Mouse (Mus musculus): ENCODE measurements at regions not wholly inside any gene's neighbourhood (a gene's known extent, or its start where the extent isn't known, plus 50 kb on each side); places are given as distances from the start of the nearest gene placed in this dataset.

GRCm38 (mm10) chr4:142927328-142928108 lies 285.3 kb downstream of the Prdm2 start:
- no peak for DNase-seq (ENCODE audit: low read depth, low spot score)
- H3K27me3 ChIP-seq (ENCODE audit: control insufficient read depth, insufficient read depth, low read length, poor library complexity, severe bottlenecking): no peaks in the 10 kb centered on the region
- H3K36me3 ChIP-seq (ENCODE audit: control insufficient read depth, insufficient read depth, low read length, poor library complexity, severe bottlenecking): no peaks in the 10 kb centered on the region

- no peak for DNase-seq (ENCODE audit: low read depth, low spot score)
- Histone ChIP-seq H3K36me3 (ENCODE audit: control insufficient read depth, insufficient read depth, low read length, poor library complexity, severe bottlenecking) (no peaks in the 10 kb centered on the region), H3K27me3 (ENCODE audit: control insufficient read depth, insufficient read depth, low read length, poor library complexity, severe bottlenecking) (no peaks in the 10 kb centered on the region)
These were observed 287.7 kb downstream of the Prdm2 start for GRCm38 (mm10) chr4:142925111-142925510.

GRCm38 (mm10) chr4:142909355-142909947 lies 303.3 kb downstream of the Prdm2 start:
- no peak for DNase-seq (ENCODE audit: low read depth, low spot score)
- H3K27me3 ChIP-seq (ENCODE audit: control insufficient read depth, insufficient read depth, low read length, poor library complexity, severe bottlenecking): no peaks in the 10 kb centered on the region
- no peaks in the 10 kb centered on the region for H3K36me3 ChIP-seq (ENCODE audit: control insufficient read depth, insufficient read depth, low read length, poor library complexity, severe bottlenecking)

- DNase-seq (ENCODE audit: low read depth, low spot score): no peak
- Histone ChIP-seq H3K36me3 (ENCODE audit: control insufficient read depth, insufficient read depth, low read length, poor library complexity, severe bottlenecking) (no peaks in the 10 kb centered on the region), H3K27me3 (ENCODE audit: control insufficient read depth, insufficient read depth, low read length, poor library complexity, severe bottlenecking) (no peaks in the 10 kb centered on the region)
These were observed 304.0 kb downstream of the Prdm2 start for GRCm38 (mm10) chr4:142908782-142909181.

GRCm38 (mm10) chr4:142903356-142904032 lies 309.3 kb downstream of the Prdm2 start:
- DNase-seq (ENCODE audit: low read depth, low spot score): no peak
- H3K27me3 ChIP-seq (ENCODE audit: control insufficient read depth, insufficient read depth, low read length, poor library complexity, severe bottlenecking): no peaks in the 10 kb centered on the region
- H3K36me3 ChIP-seq (ENCODE audit: control insufficient read depth, insufficient read depth, low read length, poor library complexity, severe bottlenecking): no peaks in the 10 kb centered on the region

GRCm38 (mm10) chr4:142900792-142901191 lies 312.0 kb downstream of the Prdm2 start:
- no peaks in the 10 kb centered on the region for H3K27me3 ChIP-seq (ENCODE audit: control insufficient read depth, insufficient read depth, low read length, poor library complexity, severe bottlenecking)
- DNase-seq (ENCODE audit: low read depth, low spot score): no peak

GRCm38 (mm10) chr4:142898994-142899393 lies 313.8 kb downstream of the Prdm2 start:
- Histone ChIP-seq H3K27me3 (ENCODE audit: control insufficient read depth, insufficient read depth, low read length, poor library complexity, severe bottlenecking) (no peaks in the 10 kb centered on the region), H3K36me3 (ENCODE audit: control insufficient read depth, insufficient read depth, low read length, poor library complexity, severe bottlenecking) (no peaks in the 10 kb centered on the region)
- DNase-seq (ENCODE audit: low read depth, low spot score): no peak

More at GRCm38 (mm10) chr4:142900792-142901191, 312.0 kb downstream of the Prdm2 start:
- no peaks in the 10 kb centered on the region for H3K36me3 ChIP-seq (ENCODE audit: control insufficient read depth, insufficient read depth, low read length, poor library complexity, severe bottlenecking)

- H3K27me3 ChIP-seq (ENCODE audit: control insufficient read depth, insufficient read depth, low read length, poor library complexity, severe bottlenecking): no peaks in the 10 kb centered on the region
- no peak for DNase-seq (ENCODE audit: low read depth, low spot score)
- H3K36me3 ChIP-seq (ENCODE audit: control insufficient read depth, insufficient read depth, low read length, poor library complexity, severe bottlenecking): no peaks in the 10 kb centered on the region
These were observed 322.1 kb downstream of the Prdm2 start for GRCm38 (mm10) chr4:142890711-142891110.

GRCm38 (mm10) chr4:142888891-142889290 lies 323.9 kb downstream of the Prdm2 start:
- Histone ChIP-seq H3K36me3 (ENCODE audit: control insufficient read depth, insufficient read depth, low read length, poor library complexity, severe bottlenecking) (no peaks in the 10 kb centered on the region), H3K27me3 (ENCODE audit: control insufficient read depth, insufficient read depth, low read length, poor library complexity, severe bottlenecking) (no peaks in the 10 kb centered on the region)
- no peak for DNase-seq (ENCODE audit: low read depth, low spot score)

GRCm38 (mm10) chr4:142887876-142888275 lies 324.9 kb downstream of the Prdm2 start:
- Histone ChIP-seq H3K27me3 (ENCODE audit: control insufficient read depth, insufficient read depth, low read length, poor library complexity, severe bottlenecking) (no peaks in the 10 kb centered on the region), H3K36me3 (ENCODE audit: control insufficient read depth, insufficient read depth, low read length, poor library complexity, severe bottlenecking) (no peaks in the 10 kb centered on the region)
- no peak for DNase-seq (ENCODE audit: low read depth, low spot score)

GRCm38 (mm10) chr4:142880323-142880759 lies 332.5 kb downstream of the Prdm2 start:
- Histone ChIP-seq H3K36me3 (ENCODE audit: control insufficient read depth, insufficient read depth, low read length, poor library complexity, severe bottlenecking) (no peaks in the 10 kb centered on the region), H3K27me3 (ENCODE audit: control insufficient read depth, insufficient read depth, low read length, poor library complexity, severe bottlenecking) (no peaks in the 10 kb centered on the region)
- DNase-seq (ENCODE audit: low read depth, low spot score): no peak

- no peak for DNase-seq (ENCODE audit: low read depth, low spot score)
- Histone ChIP-seq H3K27me3 (ENCODE audit: control insufficient read depth, insufficient read depth, low read length, poor library complexity, severe bottlenecking) (no peaks in the 10 kb centered on the region), H3K36me3 (ENCODE audit: control insufficient read depth, insufficient read depth, low read length, poor library complexity, severe bottlenecking) (no peaks in the 10 kb centered on the region)
These were observed 336.6 kb downstream of the Prdm2 start for GRCm38 (mm10) chr4:142876151-142876550.

GRCm38 (mm10) chr4:142875105-142875504 lies 337.7 kb downstream of the Prdm2 start:
- no peak for DNase-seq (ENCODE audit: low read depth, low spot score)
- Histone ChIP-seq H3K27me3 (ENCODE audit: control insufficient read depth, insufficient read depth, low read length, poor library complexity, severe bottlenecking) (no peaks in the 10 kb centered on the region), H3K36me3 (ENCODE audit: control insufficient read depth, insufficient read depth, low read length, poor library complexity, severe bottlenecking) (no peaks in the 10 kb centered on the region)

GRCm38 (mm10) chr4:142866341-142866740 lies 346.5 kb downstream of the Prdm2 start:
- H3K36me3 ChIP-seq (ENCODE audit: control insufficient read depth, insufficient read depth, low read length, poor library complexity, severe bottlenecking): no peaks in the 10 kb centered on the region
- DNase-seq (ENCODE audit: low read depth, low spot score): no peak
- no peaks in the 10 kb centered on the region for H3K27me3 ChIP-seq (ENCODE audit: control insufficient read depth, insufficient read depth, low read length, poor library complexity, severe bottlenecking)

GRCm38 (mm10) chr4:142865593-142865992 lies 347.2 kb downstream of the Prdm2 start:
- Histone ChIP-seq H3K36me3 (ENCODE audit: control insufficient read depth, insufficient read depth, low read length, poor library complexity, severe bottlenecking) (no peaks in the 10 kb centered on the region), H3K27me3 (ENCODE audit: control insufficient read depth, insufficient read depth, low read length, poor library complexity, severe bottlenecking) (no peaks in the 10 kb centered on the region)
- DNase-seq (ENCODE audit: low read depth, low spot score): no peak
